Mouse (Mus musculus) stomach, embryonic 16.5 days (tissue): ENCODE measurements around the gene Bcr. TPM values are rescaled to one million over a fixed set of nuclear protein-coding genes. Genes with fewer than 3 reads are reported as not detected.

Source experiments
- ATAC-seq: fragments of 200-750 bp; cut with Nextera tagmentation; 2 replicates; pipeline ENCODE4 v1.8.0; 2017; ENCODE audit warnings: moderate number of reproducible peaks, moderate TSS enrichment; ENCODE audit not compliant: insufficient read depth, low FRiP score
- H3K27ac ChIP-seq: fragments of 300-500 bp; sonication (generic); 2 replicates; pipeline ENCODE4 v1.5.1; 2014; ENCODE audit warnings: low read length
- H3K27me3 ChIP-seq: fragments of 300-500 bp; sonication (generic); 2 replicates; pipeline ENCODE4 v1.6.1; 2014; ENCODE audit warnings: low read length, control low read depth, mixed read lengths; ENCODE audit not compliant: control insufficient read depth, insufficient read depth
- H3K36me3 ChIP-seq: fragments of 300-500 bp; sonication (generic); 2 replicates; pipeline ENCODE4 v1.6.1; 2014; ENCODE audit warnings: low read length; ENCODE audit not compliant: control insufficient read depth, insufficient read depth
- H3K4me1 ChIP-seq: fragments of 300-500 bp; sonication (generic); 2 replicates; pipeline ENCODE4 v1.6.1; 2014; ENCODE audit warnings: low read length, control low read depth, mixed read lengths; ENCODE audit not compliant: control insufficient read depth, insufficient read depth
- H3K4me2 ChIP-seq: fragments of 300-500 bp; sonication (generic); 2 replicates; pipeline ENCODE4 v1.6.1; 2014; ENCODE audit warnings: low read depth, low read length, mixed read lengths
- H3K4me3 ChIP-seq: fragments of 300-500 bp; sonication (generic); replicated peaks from 2 replicates; pipeline ENCODE4 v1.5.1; 2014; ENCODE audit warnings: mild to moderate bottlenecking, low read length
- H3K9ac ChIP-seq: fragments of 300-500 bp; sonication (generic); 2 replicates; pipeline ENCODE4 v1.6.1; 2014; ENCODE audit warnings: low read length
- H3K9me3 ChIP-seq: fragments of 300-500 bp; sonication (generic); replicated peaks from 2 replicates; pipeline ENCODE4 v1.6.1; 2016; ENCODE audit warnings: low read length, control low read depth; ENCODE audit not compliant: control insufficient read depth
- WGBS: fragments of 180-500 bp; shearing (Covaris S2); extraction: QIAGEN DNeasy Blood & Tissue Kit; methylation state at CpG from one replicate; pipeline ENCODE4 v1.1.7; 2014; 5-methylcytosine and 5-hydroxymethylcytosine counted together
- polyA plus RNA-seq: library from polyadenylated mRNA; unstranded; fragments of >200 nt; fragmentation: Nextera tagmentation; extraction: Ambion mirVana; gene quantifications from 2 replicates; pipeline ENCODE4 v1.2.1, GENCODE M21; 2015

The Bcr gene
- polyA plus RNA-seq, 1 experiment from 2014 or later, result 8.8 TPM

GRCm38 (mm10) chr10:75095216-75095615, 34.8 kb downstream of the Bcr start:
- H3K27ac ChIP-seq, result no peak overlapping the region
- no peaks in the 10 kb centered on the region for H3K36me3 ChIP-seq
- H3K9ac ChIP-seq, result no peak overlapping the region
- ATAC-seq, result no peak
- no peak overlapping the region for H3K4me3 ChIP-seq
- H3K4me2 ChIP-seq, result no peak overlapping the region
- peaks cover 33% of the 10 kb centered on the region for H3K4me1 ChIP-seq
- 90% methylated on average over 7 of the region's 7 CpGs for WGBS
- H3K27me3 ChIP-seq, result no peaks in the 10 kb centered on the region
- H3K9me3 ChIP-seq, result no peaks in the 10 kb centered on the region

- H3K9ac ChIP-seq, result peak overlapping the region; percentile 12; the same call in 1 of the 2 replicates
- H3K4me3 ChIP-seq, result no peak overlapping the region
- H3K36me3 ChIP-seq, result no peaks in the 10 kb centered on the region
- 31% methylated on average over 10 of the region's 10 CpGs for WGBS
- H3K4me2 ChIP-seq, result no peak overlapping the region
- no peaks in the 10 kb centered on the region for H3K27me3 ChIP-seq
- H3K27ac ChIP-seq, result no peak overlapping the region
- H3K4me1 ChIP-seq, result peaks cover 29% of the 10 kb centered on the region
- H3K9me3 ChIP-seq, result no peaks in the 10 kb centered on the region
- ATAC-seq, result peak; percentile 45; the same call in 1 of the 2 replicates
These were observed 38.2 kb downstream of the Bcr start for GRCm38 (mm10) chr10:75098446-75099183.

GRCm38 (mm10) chr10:75100298-75100697, 39.9 kb downstream of the Bcr start:
- Histone ChIP-seq H3K9ac (0 out of 2 replicates have a peak overlapping the region, but pooled peaks have one; percentile 16), H3K4me3 (no peak overlapping the region), H3K4me1 (peaks cover 41% of the 10 kb centered on the region), H3K27ac (peak overlapping the region; percentile 3; the same call in 1 of the 2 replicates), H3K36me3 (no peaks in the 10 kb centered on the region), H3K27me3 (no peaks in the 10 kb centered on the region), H3K4me2 (no peak overlapping the region), H3K9me3 (no peaks in the 10 kb centered on the region)
- ATAC-seq, result no peak
- 63% methylated on average over 7 of the region's 7 CpGs for WGBS

GRCm38 (mm10) chr10:75103502-75103901, 43.1 kb downstream of the Bcr start:
- Histone ChIP-seq H3K27me3 (no peaks in the 10 kb centered on the region), H3K27ac (peak overlapping the region; percentile 56; the same call in 1 of the 2 replicates), H3K36me3 (no peaks in the 10 kb centered on the region), H3K4me2 (no peak overlapping the region), H3K4me1 (peaks cover 48% of the 10 kb centered on the region), H3K9ac (peak overlapping the region; percentile 6; the same call in 1 of the 2 replicates), H3K4me3 (no peak overlapping the region), H3K9me3 (no peaks in the 10 kb centered on the region)
- WGBS, result 82% methylated on average over 2 of the region's 2 CpGs
- ATAC-seq, result no peak

DNA sequence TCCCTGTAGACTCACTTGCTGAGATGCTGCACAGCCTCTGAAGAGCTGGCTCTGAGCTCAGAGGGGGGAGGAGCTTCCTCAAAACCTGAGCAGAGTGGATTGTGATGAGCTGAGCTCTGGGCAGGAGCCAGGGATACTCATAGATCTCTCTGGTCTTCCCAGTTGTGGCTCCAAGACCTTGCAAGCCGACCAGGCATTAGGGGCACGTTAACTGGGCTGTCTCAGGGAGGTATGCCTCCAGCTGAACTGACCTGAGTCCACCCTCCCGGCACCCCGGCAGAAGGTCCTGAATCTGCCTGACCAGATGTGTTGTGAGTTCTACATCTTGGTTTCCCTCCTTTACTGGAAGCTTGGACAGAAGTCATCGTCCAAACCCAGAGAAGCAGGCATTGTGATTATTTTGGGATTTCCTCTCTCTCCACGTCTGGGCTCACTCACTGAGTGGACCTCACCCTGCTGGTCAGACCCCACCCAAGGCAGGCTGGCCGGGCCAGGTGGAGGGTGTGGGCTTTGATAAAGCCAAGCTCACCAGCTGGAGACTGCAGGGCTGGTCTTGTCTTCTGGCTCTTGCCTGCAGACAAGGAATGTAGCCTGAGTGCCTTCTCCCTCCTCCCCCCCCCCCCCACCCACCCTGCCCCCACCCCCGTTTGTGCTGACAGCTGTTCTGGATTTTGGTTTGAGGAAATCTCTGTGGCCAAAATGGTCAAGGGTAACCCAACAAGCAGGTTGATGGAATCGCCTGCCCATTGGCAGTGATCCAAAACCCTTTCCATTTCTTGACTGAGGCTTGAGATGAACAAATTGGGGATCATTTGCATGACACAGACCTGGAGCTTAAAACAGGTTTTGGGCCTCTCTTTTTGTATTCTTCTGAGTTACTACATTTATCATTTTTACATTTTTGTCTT, 44.1 kb downstream of the Bcr start:
- H3K9me3 ChIP-seq, result no peaks in the 10 kb centered on the region
- H3K4me2 ChIP-seq, result no peak overlapping the region
- H3K36me3 ChIP-seq, result no peaks in the 10 kb centered on the region
- peak; percentile 54; the same call in 1 of the 2 replicates for ATAC-seq
- H3K4me1 ChIP-seq, result peaks cover 43% of the 10 kb centered on the region
- peak overlapping the region; percentile 56 for H3K27ac ChIP-seq
- H3K9ac ChIP-seq, result no peak overlapping the region
- H3K27me3 ChIP-seq, result no peaks in the 10 kb centered on the region
- H3K4me3 ChIP-seq, result no peak overlapping the region
- WGBS, result 37% methylated on average over 9 of the region's 9 CpGs

GRCm38 (mm10) chr10:75105099-75105461, 44.7 kb downstream of the Bcr start:
- H3K4me2 ChIP-seq, result no peak overlapping the region
- H3K27ac ChIP-seq, result peak overlapping the region; percentile 5; the same call in 1 of the 2 replicates
- no peak overlapping the region for H3K4me3 ChIP-seq
- H3K27me3 ChIP-seq, result no peaks in the 10 kb centered on the region
- no peak overlapping the region for H3K9ac ChIP-seq
- peaks cover 42% of the 10 kb centered on the region for H3K4me1 ChIP-seq
- peak; percentile 72; the same call in 1 of the 2 replicates for ATAC-seq
- 57% methylated on average over 4 of the region's 4 CpGs for WGBS
- no peaks in the 10 kb centered on the region for H3K9me3 ChIP-seq
- no peaks in the 10 kb centered on the region for H3K36me3 ChIP-seq

GRCm38 (mm10) chr10:75105687-75106086, 45.3 kb downstream of the Bcr start:
- Histone ChIP-seq H3K36me3 (no peaks in the 10 kb centered on the region), H3K4me2 (no peak overlapping the region), H3K27me3 (no peaks in the 10 kb centered on the region), H3K9me3 (no peaks in the 10 kb centered on the region), H3K9ac (no peak overlapping the region), H3K4me3 (no peak overlapping the region), H3K4me1 (peaks cover 36% of the 10 kb centered on the region), H3K27ac (peak overlapping the region; percentile 5; the same call in 1 of the 2 replicates)
- WGBS, result 72% methylated on average over 5 of the region's 5 CpGs
- no peak for ATAC-seq

GRCm38 (mm10) chr10:75106940-75107381, 46.6 kb downstream of the Bcr start:
- peaks cover 35% of the 10 kb centered on the region for H3K4me1 ChIP-seq
- no peaks in the 10 kb centered on the region for H3K27me3 ChIP-seq
- no peak for ATAC-seq
- H3K9me3 ChIP-seq, result no peaks in the 10 kb centered on the region
- 17% methylated on average over 5 of the region's 5 CpGs for WGBS
- H3K36me3 ChIP-seq, result no peaks in the 10 kb centered on the region
- H3K4me2 ChIP-seq, result no peak overlapping the region
- H3K9ac ChIP-seq, result peak overlapping the region; percentile 37
- H3K4me3 ChIP-seq, result no peak overlapping the region
- H3K27ac ChIP-seq, result peak overlapping the region; percentile 73

DNA sequence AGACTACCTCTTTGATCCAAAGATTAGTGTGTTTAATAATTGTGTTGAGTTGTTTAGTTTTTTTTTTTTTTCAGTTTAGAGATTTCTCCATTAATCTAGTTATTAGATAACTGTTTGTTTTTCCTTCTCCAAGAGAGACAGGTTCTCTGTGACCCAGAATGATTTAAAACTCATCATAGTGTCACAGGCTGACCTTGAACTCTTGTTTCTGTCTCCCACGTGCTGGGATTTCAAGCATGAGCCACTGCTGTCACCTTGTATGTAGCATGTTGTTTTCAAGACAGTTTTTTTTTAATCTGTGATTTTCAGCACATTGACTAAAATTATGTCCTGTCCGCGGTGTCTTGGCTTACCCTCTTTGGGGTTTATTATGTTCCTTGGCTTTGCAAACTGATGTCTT, 47.7 kb downstream of the Bcr start:
- ATAC-seq, result no peak
- Histone ChIP-seq H3K27me3 (no peaks in the 10 kb centered on the region), H3K4me1 (peaks cover 35% of the 10 kb centered on the region), H3K9me3 (no peaks in the 10 kb centered on the region), H3K9ac (no peak overlapping the region), H3K4me2 (no peak overlapping the region), H3K36me3 (no peaks in the 10 kb centered on the region), H3K4me3 (no peak overlapping the region), H3K27ac (no peak overlapping the region)
- 66% methylated on average over 3 of the region's 3 CpGs for WGBS
